Mouse (Mus musculus) megakaryocyte, embryonic 14.5 days (primary cell): Measurements from ENCODE around the gene Bcas3. TPM values are rescaled to one million over a fixed set of nuclear protein-coding genes. Genes with fewer than 3 reads are reported as not detected.

Experiments used
- H3K27me3 ChIP-seq: replicated peaks from 2 replicates; pipeline ENCODE3; 2012; ENCODE audit warnings: inconsistent platforms
- H3K36me3 ChIP-seq: replicated peaks from 2 replicates; pipeline ENCODE3; 2012; ENCODE audit warnings: low read length, inconsistent platforms, mixed read lengths
- H3K4me1 ChIP-seq: 2 replicates; pipeline ENCODE4 v1.6.1; 2012; ENCODE audit warnings: inconsistent platforms
- H3K4me3 ChIP-seq: replicated peaks from 2 replicates; pipeline ENCODE3; 2012; ENCODE audit warnings: moderate library complexity, mild to moderate bottlenecking, inconsistent platforms
- H3K9me3 ChIP-seq: 2 replicates; pipeline ENCODE4 v1.6.1; 2012; ENCODE audit warnings: inconsistent platforms
- FLI1 ChIP-seq: IDR thresholded peaks from 2 replicates; pipeline ENCODE4 v1.6.1; 2012; ENCODE audit warnings: low read length, inconsistent platforms, mixed read lengths
- GATA1 ChIP-seq: IDR thresholded peaks from 3 replicates; pipeline ENCODE4 v1.6.1; 2012; ENCODE audit warnings: mixed read lengths, low read length, inconsistent platforms, borderline replicate concordance
- polyA plus RNA-seq: library from polyadenylated mRNA; stranded (reverse); fragments of >175 nt; gene quantifications from 2 replicates; pipeline ENCODE4 v1.2.3, GENCODE M21; 2012; ENCODE audit warnings: low replicate concordance; ENCODE audit not compliant: insufficient read depth

Bcas3 gene
- polyA plus RNA-seq, 1 experiment, result 212 TPM

DNA sequence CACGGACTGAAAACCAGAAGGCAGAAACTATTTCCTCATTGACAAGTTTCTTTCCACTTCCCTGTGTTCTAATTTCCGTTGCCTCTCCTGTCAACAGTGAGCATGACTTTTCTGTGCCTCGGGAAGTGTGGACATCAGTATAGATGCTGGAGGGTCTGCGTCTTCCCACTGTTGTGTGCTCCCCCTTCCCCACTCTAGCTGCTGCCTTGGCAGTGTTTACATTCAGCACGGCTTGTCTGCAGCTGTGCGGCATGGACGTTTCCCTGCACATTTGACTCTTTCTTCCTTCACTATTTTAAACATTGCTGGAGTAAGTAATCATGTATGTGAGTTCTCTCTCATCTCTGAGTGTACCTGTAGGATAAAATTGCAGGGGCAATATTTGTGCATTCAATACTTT, 59.4 kb downstream of the Bcas3 start:
- peaks cover 3% of the 10 kb centered on the region for H3K36me3 ChIP-seq
- TF ChIP-seq FLI1 (no peak), GATA1 (no peak)
- H3K4me3 ChIP-seq, result no peak overlapping the region
- H3K4me1 ChIP-seq, result peaks cover 35% of the 10 kb centered on the region
- no peaks in the 10 kb centered on the region for H3K9me3 ChIP-seq
- H3K27me3 ChIP-seq, result no peaks in the 10 kb centered on the region

DNA sequence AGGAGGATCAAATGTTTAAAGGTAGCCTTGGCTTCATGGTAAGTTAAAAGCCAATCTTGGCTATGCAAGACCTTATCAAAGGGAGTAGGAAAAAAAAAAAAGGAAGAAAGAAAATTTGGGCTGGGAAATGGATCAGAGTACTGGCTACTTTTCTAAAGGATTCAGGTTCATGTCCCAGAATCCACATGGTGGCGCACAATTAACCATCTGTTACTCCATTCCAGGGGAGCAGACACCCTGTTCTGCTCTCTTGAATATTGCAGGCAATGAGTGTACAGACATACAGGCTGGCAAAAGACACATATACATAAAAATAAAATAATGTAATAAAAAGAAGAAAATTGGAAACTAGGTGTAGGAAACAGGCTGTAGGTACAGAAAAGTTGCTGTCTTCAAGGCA, 61.5 kb downstream of the Bcas3 start:
- Histone ChIP-seq H3K4me1 (peaks cover 26% of the 10 kb centered on the region), H3K27me3 (no peaks in the 10 kb centered on the region), H3K4me3 (no peak overlapping the region), H3K9me3 (no peaks in the 10 kb centered on the region), H3K36me3 (peaks cover 4% of the 10 kb centered on the region)
- TF ChIP-seq FLI1 (no peak), GATA1 (no peak)

- Histone ChIP-seq H3K9me3 (no peaks in the 10 kb centered on the region), H3K4me1 (no peaks in the 10 kb centered on the region), H3K27me3 (peaks cover 7% of the 10 kb centered on the region), H3K36me3 (no peaks in the 10 kb centered on the region), H3K4me3 (no peak overlapping the region)
- TF ChIP-seq FLI1, result no peak
- no peak for TF ChIP-seq GATA1
These were observed 74.4 kb downstream of the Bcas3 start for GRCm38 (mm10) chr11:85427353-85427752.

DNA sequence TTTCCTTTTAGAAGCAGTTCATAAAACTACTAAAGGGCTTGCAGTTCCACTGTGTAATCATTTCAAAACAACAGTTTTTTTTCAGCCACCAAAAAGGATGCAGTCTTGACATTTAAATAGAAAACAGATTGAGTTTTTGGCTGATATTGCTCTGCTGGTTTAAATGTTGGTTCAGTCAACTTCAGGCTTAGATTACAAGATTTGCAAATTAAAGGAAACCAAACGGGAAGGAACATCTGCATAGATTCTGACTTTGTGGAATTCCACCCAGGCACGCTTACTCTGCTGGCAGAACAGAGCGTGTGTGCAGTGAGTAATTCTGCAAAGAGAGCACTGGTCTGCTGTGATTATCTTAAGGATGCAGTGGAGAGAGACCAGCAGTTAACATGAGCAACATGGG, 75.3 kb downstream of the Bcas3 start:
- TF ChIP-seq GATA1 (no peak), FLI1 (no peak)
- peaks cover 7% of the 10 kb centered on the region for H3K27me3 ChIP-seq
- no peaks in the 10 kb centered on the region for H3K36me3 ChIP-seq
- no peaks in the 10 kb centered on the region for H3K4me1 ChIP-seq
- no peak overlapping the region for H3K4me3 ChIP-seq
- H3K9me3 ChIP-seq, result no peaks in the 10 kb centered on the region

GRCm38 (mm10) chr11:85430743-85431448, 77.9 kb downstream of the Bcas3 start:
- no peaks in the 10 kb centered on the region for H3K36me3 ChIP-seq
- H3K27me3 ChIP-seq, result peaks cover 7% of the 10 kb centered on the region
- no peak overlapping the region for H3K4me3 ChIP-seq
- no peak for TF ChIP-seq FLI1
- no peak for TF ChIP-seq GATA1
- no peaks in the 10 kb centered on the region for H3K9me3 ChIP-seq
- H3K4me1 ChIP-seq, result no peaks in the 10 kb centered on the region

DNA sequence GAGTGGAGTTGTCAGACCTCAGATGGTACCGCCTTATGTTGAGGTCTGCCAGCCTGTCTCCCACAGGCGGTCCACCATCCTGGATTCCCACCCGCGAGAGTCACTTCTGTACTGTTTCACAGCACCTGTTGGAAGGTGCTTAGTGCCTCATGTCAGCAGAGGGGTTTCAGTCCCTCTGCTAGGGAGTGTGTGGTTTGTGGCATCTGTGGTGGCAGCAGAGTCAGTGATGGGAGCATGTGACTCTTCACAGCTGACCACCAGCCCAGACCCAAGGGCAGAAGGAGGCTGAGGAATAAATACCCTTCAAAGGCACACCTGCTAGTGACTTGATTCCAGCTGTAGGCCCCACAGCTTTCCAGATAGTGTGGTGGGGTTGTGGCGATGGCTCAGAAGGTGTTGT, 94.4 kb downstream of the Bcas3 start:
- TF ChIP-seq FLI1, result no peak
- no peak for TF ChIP-seq GATA1
- Histone ChIP-seq H3K9me3 (no peaks in the 10 kb centered on the region), H3K4me1 (peaks cover 29% of the 10 kb centered on the region), H3K4me3 (no peak overlapping the region), H3K27me3 (no peaks in the 10 kb centered on the region), H3K36me3 (no peaks in the 10 kb centered on the region)

DNA sequence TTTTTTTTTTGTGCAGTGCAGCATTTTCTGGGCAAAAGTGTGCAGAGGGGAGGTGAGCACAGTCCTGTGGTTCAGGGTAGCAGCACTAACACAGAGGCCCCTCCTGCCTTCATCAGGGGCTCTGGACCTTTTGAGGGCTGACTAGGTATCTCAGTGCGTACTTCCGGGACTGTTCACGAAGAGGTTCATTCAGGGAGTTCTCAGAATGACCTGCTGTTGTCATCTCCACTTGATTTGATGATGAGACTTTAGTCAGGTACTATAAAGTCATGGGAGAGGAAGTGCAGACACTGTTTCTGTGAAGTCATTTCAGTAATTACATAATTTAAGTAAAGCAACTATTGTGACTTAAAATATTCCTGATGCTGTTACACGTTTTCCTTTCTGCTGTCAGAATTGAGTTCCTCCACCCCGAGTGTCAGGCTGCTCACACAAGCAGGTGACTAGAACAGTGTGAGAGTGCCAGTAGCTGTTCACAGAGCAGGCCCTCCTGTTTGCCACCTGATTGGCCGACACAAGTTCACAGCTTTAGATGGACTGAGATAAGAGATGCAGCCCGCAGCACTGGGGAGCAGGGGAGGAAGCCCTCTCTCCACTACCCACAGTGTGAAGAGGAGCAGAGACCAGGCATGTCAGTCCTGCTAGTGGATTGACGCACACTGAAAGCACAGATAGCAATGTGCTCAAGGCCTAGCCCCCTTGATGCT, 100.8 kb downstream of the Bcas3 start:
- Histone ChIP-seq H3K4me1 (peaks cover 29% of the 10 kb centered on the region), H3K27me3 (no peaks in the 10 kb centered on the region), H3K9me3 (no peaks in the 10 kb centered on the region), H3K4me3 (peak overlapping the region; percentile 59), H3K36me3 (no peaks in the 10 kb centered on the region)
- TF ChIP-seq GATA1, result no peak
- no peak for TF ChIP-seq FLI1

DNA sequence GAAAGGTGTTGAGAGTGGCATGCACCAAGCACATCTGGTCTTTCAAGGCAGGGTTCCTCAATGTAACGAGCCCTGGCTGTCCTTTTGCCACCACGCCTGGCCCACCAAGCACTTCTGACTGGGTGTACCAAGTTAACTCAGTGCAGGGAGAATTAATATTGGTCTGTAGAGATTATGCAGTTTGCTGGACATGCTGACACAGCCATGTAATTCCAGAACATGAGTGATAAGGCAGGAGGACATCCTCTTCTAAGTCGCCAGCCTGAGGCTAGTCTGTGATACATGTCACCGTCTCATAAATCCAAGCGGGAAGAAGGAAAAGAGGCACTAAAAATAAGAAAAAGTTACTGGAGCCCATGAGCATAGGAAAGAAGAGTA, 101.3 kb downstream of the Bcas3 start:
- H3K36me3 ChIP-seq, result no peaks in the 10 kb centered on the region
- H3K4me1 ChIP-seq, result peaks cover 29% of the 10 kb centered on the region
- no peaks in the 10 kb centered on the region for H3K9me3 ChIP-seq
- H3K27me3 ChIP-seq, result no peaks in the 10 kb centered on the region
- peak overlapping the region; percentile 59 for H3K4me3 ChIP-seq
- no peak for TF ChIP-seq GATA1
- no peak for TF ChIP-seq FLI1

- Histone ChIP-seq H3K27me3 (no peaks in the 10 kb centered on the region), H3K4me1 (peaks cover 7% of the 10 kb centered on the region; the same call in 1 of the 2 replicates), H3K36me3 (peaks cover 4% of the 10 kb centered on the region), H3K4me3 (no peak overlapping the region), H3K9me3 (no peaks in the 10 kb centered on the region)
- no peak for TF ChIP-seq GATA1
These were observed 108.6 kb downstream of the Bcas3 start for GRCm38 (mm10) chr11:85461536-85461935.

- H3K36me3 ChIP-seq, result peaks cover 7% of the 10 kb centered on the region
- H3K27me3 ChIP-seq, result peaks cover 2% of the 10 kb centered on the region
- H3K4me3 ChIP-seq, result no peak overlapping the region
- TF ChIP-seq FLI1, result no peak
- TF ChIP-seq GATA1, result no peak
- H3K9me3 ChIP-seq, result no peaks in the 10 kb centered on the region
- peaks cover 16% of the 10 kb centered on the region for H3K4me1 ChIP-seq
These were observed 116.6 kb downstream of the Bcas3 start for GRCm38 (mm10) chr11:85469526-85469925.

DNA sequence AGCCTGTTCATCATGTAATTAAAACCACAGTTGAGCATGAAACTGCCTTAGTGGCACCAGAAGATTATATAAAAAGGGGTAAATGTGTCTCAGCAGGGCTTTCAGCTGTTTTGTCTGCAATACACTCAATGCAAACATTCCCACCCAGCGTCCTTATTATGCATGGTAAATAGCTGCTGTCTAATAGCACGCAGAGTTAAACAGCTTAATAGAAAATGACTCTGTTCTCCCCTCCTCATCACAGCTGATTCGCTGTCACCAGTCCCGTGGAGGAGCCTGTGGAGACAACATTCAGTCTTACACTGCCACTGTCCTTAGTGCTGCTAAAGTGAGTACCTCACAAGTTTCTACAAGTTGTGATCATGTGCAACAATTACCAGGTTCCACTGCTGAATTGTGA, 117.5 kb downstream of the Bcas3 start:
- peaks cover 2% of the 10 kb centered on the region for H3K27me3 ChIP-seq
- peaks cover 7% of the 10 kb centered on the region for H3K36me3 ChIP-seq
- TF ChIP-seq FLI1 (no peak), GATA1 (no peak)
- peaks cover 17% of the 10 kb centered on the region for H3K4me1 ChIP-seq
- H3K4me3 ChIP-seq, result no peak overlapping the region
- H3K9me3 ChIP-seq, result no peaks in the 10 kb centered on the region
